In the genomic region with DNA sequence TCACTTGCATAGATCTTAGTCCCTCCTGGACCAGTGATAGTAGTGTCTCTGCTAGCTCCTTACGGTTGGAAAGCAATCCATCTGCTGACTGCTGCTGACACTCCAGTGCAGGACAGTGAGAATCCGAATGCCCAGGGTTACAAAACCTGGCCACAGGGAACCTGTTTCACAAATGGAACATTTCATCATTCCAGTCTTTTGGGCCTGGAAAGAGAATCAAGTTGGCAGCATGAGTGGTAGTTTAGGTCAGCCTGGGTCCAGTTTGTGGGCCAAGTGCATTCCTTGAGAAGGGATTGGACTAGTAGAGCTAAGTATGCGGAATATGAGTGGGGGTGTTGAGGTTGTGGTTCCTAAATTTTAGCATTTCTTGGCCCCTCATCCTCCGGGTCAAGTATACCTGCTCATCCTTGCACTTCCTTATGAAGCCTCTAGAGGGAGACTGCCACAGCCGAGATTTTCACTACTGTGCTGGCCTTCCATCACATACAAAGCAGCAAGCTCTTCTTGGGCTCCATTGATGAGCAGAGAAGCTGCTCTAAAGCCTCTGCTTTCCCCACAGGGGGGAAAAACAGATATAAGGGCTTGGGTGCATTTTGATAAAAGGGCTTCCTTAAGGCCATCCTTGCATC, we compare ENCODE assay signal across 11 mouse cellular contexts. TPM values are rescaled to one million over a fixed set of nuclear protein-coding genes. Genes with fewer than 3 reads are reported as not detected.
DNase-seq lines count a peak whose midpoint lies in the region; ATAC-seq and TF ChIP-seq lines count a peak whose summit lies in the region.
"Had no signal": no experiment of that assay in that cellular context is flagged by ENCODE, and none has a peak within 500 bp of the region (broad histone marks: within the 10 kb centered on the region; RNA-seq: fewer than 3 reads in every experiment).

No protein-coding gene starts in this region.

- H3K4me2 ChIP-seq in forebrain, embryonic 12.5 days: no peak overlapping the region

- no peaks in the 10 kb centered on the region for H3K9me3 ChIP-seq in forebrain, embryonic 12.5 days

- no peak overlapping the region for H3K27ac ChIP-seq in layer of hippocampus, adult 2 months
- H3K27ac ChIP-seq in forebrain, embryonic 12.5 days: no peak overlapping the region

- no peaks in the 10 kb centered on the region for H3K4me1 ChIP-seq in forebrain, embryonic 12.5 days

- peak; percentile 64; the same call in 1 of the 2 replicates for ATAC-seq in erythroblast, adult 5-6 weeks (replicated peaks; ENCODE audit: low FRiP score, poor library complexity, severe bottlenecking)
- ATAC-seq in forebrain, embryonic 12.5 days (ENCODE audit: low FRiP score): no peak

- DNase-seq in layer of hippocampus, adult 2 months (ENCODE audit: low spot score in 2 of 2): no peak
- no peak for DNase-seq in layer of hippocampus, adult 8-10 months (ENCODE audit: low spot score in 2 of 2)
- DNase-seq in 416B (ENCODE audit: low read depth): peak; percentile 14
- DNase-seq in B cell, adult 2 months: peak; percentile 12 to 14
- DNase-seq in cerebellum, adult 11 months: no peak
- DNase-seq: cerebellum, adult 9-10 months; layer of hippocampus, postnatal 36 days had no signal

- H3K27me3 ChIP-seq in forebrain, embryonic 12.5 days: 0 out of 2 replicates have a peak, but pooled peaks cover 4% of the 10 kb centered on the region

- H3K36me3 ChIP-seq in forebrain, embryonic 12.5 days (replicated peaks): no peaks in the 10 kb centered on the region

- peak; percentile 72 for TF ChIP-seq CTCF in layer of hippocampus, adult 2 months (conservative IDR thresholded peaks at IDR 0.05)

- no peak overlapping the region for H3K9ac ChIP-seq in forebrain, embryonic 12.5 days

- H3K4me3 ChIP-seq in layer of hippocampus, adult 2 months: no peak overlapping the region
- no peak overlapping the region for H3K4me3 ChIP-seq in forebrain, embryonic 12.5 days (replicated peaks)
- H3K4me3 ChIP-seq: erythroblast, embryonic 14.5 days had no signal

- WGBS in forebrain, embryonic 12.5 days: 55% methylated on average over 5 of the region's 5 CpGs

RNA-seq across cellular contexts. Expression of a gene that starts 5.3 kb away (rescaled TPM):
- total RNA-seq in layer of hippocampus, adult 2 months (2021): 1 to 10 TPM; 1.4 to 1.5 TPM
- 1 to 10 TPM; 1.3 to 1.8 (median 1.5) TPM for total RNA-seq in layer of hippocampus, adult 8-10 months (2022)
- not detected in 2 replicates for total RNA-seq in erythroblast, adult 5-6 weeks (2015; ENCODE audit: low replicate concordance)
- not detected in 2 replicates for total RNA-seq in erythroblast, adult 5-6 weeks (2017; ENCODE audit: low replicate concordance)
- 2.4 and 3.3 TPM in 2 replicates for polyA plus RNA-seq in forebrain, embryonic 12.5 days (2016; fragmentation: Nextera tagmentation; extraction: Ambion mirVana)
- total RNA-seq: megakaryocyte, adult 5-6 weeks had no signal

RNA-seq across cellular contexts. Expression of a gene that starts 44.5 kb away (rescaled TPM):
- under 1 TPM in 1 of 2 experiments, not detected in 1; 0.54 TPM for total RNA-seq in layer of hippocampus, adult 2 months (2021)
- total RNA-seq in layer of hippocampus, adult 8-10 months (2022): 1 to 10 TPM in 1 of 4 experiments, under 1 TPM in 3; 0.20 to 1.1 (median 0.41) TPM
- not detected in 2 replicates for total RNA-seq in erythroblast, adult 5-6 weeks (2015; ENCODE audit: low replicate concordance)
- total RNA-seq in erythroblast, adult 5-6 weeks (2017; ENCODE audit: low replicate concordance): not detected in 2 replicates
- polyA plus RNA-seq in forebrain, embryonic 12.5 days (2016; fragmentation: Nextera tagmentation; extraction: Ambion mirVana): not detected in 2 replicates
- total RNA-seq: megakaryocyte, adult 5-6 weeks had no signal
- polyA plus RNA-seq: erythroblast, embryonic 14.5 days had no signal

Comparison
In these comparisons a context has a peak if more than half of its experiments do, and no peak if none do; other contexts are left out.
1. DNase-seq: peak in 416B (single experiment) and B cell, adult 2 months (2 of 2); none in layer of hippocampus, adult 2 months (0 of 2), layer of hippocampus, adult 8-10 months (0 of 2) and cerebellum, adult 11 months (single experiment).